Mouse (Mus musculus) ES-Bruce4 (cell line): ENCODE measurements around the gene Gm21987.

Experiments
- CTCF ChIP-seq: IDR thresholded peaks from one replicate; pipeline ENCODE4 v1.8.1; 2011; ENCODE audit warnings: low read depth, low read length
- POLR2A ChIP-seq: IDR thresholded peaks from one replicate; pipeline ENCODE4 v1.8.1; 2011; ENCODE audit warnings: low read length; ENCODE audit not compliant: insufficient read depth

DNA sequence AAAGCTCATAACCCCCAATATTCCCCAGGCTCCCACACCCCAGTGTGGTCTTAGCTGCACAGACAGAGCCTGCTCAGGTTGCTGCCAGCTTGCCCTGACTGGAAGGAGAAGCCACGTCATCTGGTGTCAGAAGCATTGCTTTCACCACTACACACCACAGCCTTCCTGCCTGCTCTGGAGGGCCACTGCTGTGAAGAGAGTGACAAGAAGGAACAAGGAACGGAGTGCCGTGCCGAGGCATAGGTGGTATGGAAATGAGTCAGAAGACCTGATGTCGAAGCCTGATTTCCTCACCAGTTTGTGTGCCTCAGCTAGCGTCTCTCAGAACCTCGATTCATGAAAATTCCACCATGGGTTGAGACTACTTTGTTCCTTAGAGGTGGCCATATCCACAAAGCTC lies 56.8 kb downstream of the Gm21987 start:
- TF ChIP-seq CTCF (no peak), POLR2A (no peak)
